In the genomic region with DNA sequence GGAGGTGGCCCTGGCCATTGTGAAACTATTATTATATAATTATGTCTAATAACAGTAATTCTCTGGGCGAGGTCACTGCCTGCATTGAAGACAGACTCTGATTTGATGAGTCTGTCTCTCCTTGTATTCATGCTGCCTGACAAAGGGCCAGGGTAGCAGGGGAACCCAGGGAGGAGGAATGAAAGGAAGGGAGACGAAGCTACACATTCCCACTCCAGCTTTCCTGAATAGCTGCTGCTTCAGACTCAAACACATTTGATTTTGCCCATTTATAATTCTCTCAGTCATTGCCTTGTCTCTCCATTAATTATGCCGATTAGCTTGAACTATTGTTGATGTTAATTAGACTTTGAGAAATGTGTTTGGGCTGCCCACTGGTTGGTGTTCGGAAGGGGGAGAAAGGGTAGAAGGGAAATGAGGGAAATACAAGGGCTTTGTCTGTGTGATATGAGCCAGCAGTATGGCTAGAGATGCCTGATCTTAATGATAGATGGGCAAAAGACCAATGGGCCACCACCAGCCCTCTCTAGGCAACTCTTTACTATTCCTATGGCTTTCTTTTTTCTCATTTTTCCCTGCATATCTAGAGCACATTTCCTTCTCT, we compare ENCODE assay signal across 24 mouse cellular contexts.
DNase-seq lines count a peak whose midpoint lies in the region; ATAC-seq and TF ChIP-seq lines count a peak whose summit lies in the region.
"Had no signal": no experiment of that assay in that cellular context is flagged by ENCODE, and none has a peak within 500 bp of the region (broad histone marks: within the 10 kb centered on the region; RNA-seq: fewer than 3 reads in every experiment).

No protein-coding gene starts in this region.

- H3K4me2 ChIP-seq in forebrain, embryonic 12.5 days, result no peak overlapping the region
- no peak overlapping the region for H3K4me2 ChIP-seq in forebrain, postnatal 0 days (ENCODE audit: low read depth)
- H3K4me2 ChIP-seq: embryonic facial prominence, embryonic 15.5 days; heart, embryonic 13.5 days; hindbrain, embryonic 12.5 days had no signal

- TF ChIP-seq CTCF in forebrain, postnatal 0 days (IDR thresholded peaks at IDR 0.05; ENCODE audit: low read depth), result no peak

- peak; percentile 44; the same call in 1 of the 2 replicates for ATAC-seq in forebrain, embryonic 12.5 days (ENCODE audit: low FRiP score)
- peak; percentile 77; the same call in 1 of the 2 replicates for ATAC-seq in forebrain, postnatal 0 days
- no peak for ATAC-seq in megakaryocyte progenitor cell, adult 5-6 weeks (replicated peaks; ENCODE audit: poor library complexity)
- ATAC-seq: activated CD4-positive, CD25-positive, alpha-beta regulatory T cell, adult 4 months; hindbrain, embryonic 16.5 days; inflammation-experienced regulatory T-cells, adult 6 months; Patski had no signal

- intact Hi-C loops in heart, postnatal 36 days (cut with DNase I), result no loop called here

- H3K9me3 ChIP-seq in forebrain, embryonic 12.5 days, result no peaks in the 10 kb centered on the region
- H3K9me3 ChIP-seq in forebrain, embryonic 10.5 days, result no peaks in the 10 kb centered on the region
- H3K9me3 ChIP-seq in forebrain, postnatal 0 days (ENCODE audit: low read length), result no peaks in the 10 kb centered on the region
- H3K9me3 ChIP-seq: embryonic facial prominence, embryonic 15.5 days; heart, embryonic 13.5 days; hindbrain, embryonic 12.5 days had no signal

- no peak overlapping the region for H3K27ac ChIP-seq in forebrain, embryonic 12.5 days
- H3K27ac ChIP-seq in forebrain, embryonic 10.5 days, result no peak overlapping the region
- H3K27ac ChIP-seq in forebrain, postnatal 0 days (ENCODE audit: low read depth, low read length), result no peak overlapping the region
- H3K27ac ChIP-seq: embryonic facial prominence, embryonic 15.5 days; gastrocnemius, adult 2 months; heart, embryonic 13.5 days; hindbrain, embryonic 12.5 days had no signal

- H3K4me3 ChIP-seq in forebrain, embryonic 12.5 days (replicated peaks), result no peak overlapping the region
- H3K4me3 ChIP-seq in forebrain, embryonic 10.5 days, result no peak overlapping the region
- no peak overlapping the region for H3K4me3 ChIP-seq in forebrain, postnatal 0 days (ENCODE audit: low read depth, low read length)
- H3K4me3 ChIP-seq: embryonic facial prominence, embryonic 15.5 days; erythroblast, embryonic 14.5 days; gastrocnemius, adult 2 months; heart, embryonic 13.5 days; hindbrain, embryonic 12.5 days had no signal

- H3K9ac ChIP-seq in forebrain, embryonic 12.5 days, result no peak overlapping the region
- no peak overlapping the region for H3K9ac ChIP-seq in forebrain, postnatal 0 days
- H3K9ac ChIP-seq: embryonic facial prominence, embryonic 15.5 days; heart, embryonic 13.5 days; hindbrain, embryonic 12.5 days had no signal

- no peaks in the 10 kb centered on the region for H3K27me3 ChIP-seq in forebrain, embryonic 12.5 days
- H3K27me3 ChIP-seq in forebrain, embryonic 10.5 days (ENCODE audit: poor library complexity, severe bottlenecking), result no peaks in the 10 kb centered on the region
- no peaks in the 10 kb centered on the region for H3K27me3 ChIP-seq in forebrain, postnatal 0 days (ENCODE audit: insufficient read depth, low read length)
- H3K27me3 ChIP-seq: embryonic facial prominence, embryonic 15.5 days; heart, embryonic 13.5 days; hindbrain, embryonic 12.5 days; Patski had no signal

- H3K36me3 ChIP-seq in forebrain, embryonic 12.5 days (replicated peaks), result no peaks in the 10 kb centered on the region
- H3K36me3 ChIP-seq in forebrain, embryonic 10.5 days (replicated peaks), result no peaks in the 10 kb centered on the region
- no peaks in the 10 kb centered on the region for H3K36me3 ChIP-seq in forebrain, postnatal 0 days (ENCODE audit: insufficient read depth)
- H3K36me3 ChIP-seq: embryonic facial prominence, embryonic 15.5 days; heart, embryonic 13.5 days; hindbrain, embryonic 12.5 days had no signal

- 34% methylated on average over 4 of the region's 4 CpGs for WGBS in forebrain, embryonic 12.5 days
- 72% methylated on average over 4 of the region's 4 CpGs for WGBS in forebrain, embryonic 10.5 days
- 15% methylated on average over 4 of the region's 4 CpGs for WGBS in forebrain, postnatal 0 days

- DNase-seq in forebrain, embryonic 10.5 days (ENCODE audit: extremely low spot score, low spot score), result no peak
- peak; percentile 8 for DNase-seq in brain, embryonic 18.5 days (ENCODE audit: low read depth, low spot score)
- peak; percentile 16 for DNase-seq in forebrain, postnatal 0 days
- DNase-seq in heart, postnatal 36 days, result no peak
- DNase-seq in thymus, postnatal 25 days, result no peak
- DNase-seq: adrenal gland, postnatal 14 days; cerebellum, adult 11-12 months; cerebellum, adult 9-10 months; cerebellum, postnatal 36 days; gastrocnemius, adult 2 months; gastrocnemius, postnatal 25 days; heart, adult 11 months; heart, postnatal 4 days; kidney, adult 11 months had no signal

- H3K4me1 ChIP-seq in forebrain, embryonic 12.5 days, result 0 out of 2 replicates have a peak, but pooled peaks cover 3% of the 10 kb centered on the region
- no peaks in the 10 kb centered on the region for H3K4me1 ChIP-seq in forebrain, embryonic 10.5 days
- no peaks in the 10 kb centered on the region for H3K4me1 ChIP-seq in forebrain, postnatal 0 days (ENCODE audit: insufficient read depth)
- H3K4me1 ChIP-seq: embryonic facial prominence, embryonic 15.5 days; heart, embryonic 13.5 days; hindbrain, embryonic 12.5 days had no signal

Comparison
In these comparisons a context has a peak if more than half of its experiments do, and no peak if none do; other contexts are left out.
1. DNase-seq: peak in brain, embryonic 18.5 days (single experiment) and forebrain, postnatal 0 days (single experiment); none in forebrain, embryonic 10.5 days (single experiment), heart, postnatal 36 days (0 of 2) and thymus, postnatal 25 days (single experiment).